Mouse (Mus musculus) right cerebral cortex, adult 18-20 months (tissue): ENCODE measurements around the gene Steap4.
"Not testable (repeated sequence)": the region's sequence is repeated elsewhere in the genome, so short reads cannot be mapped to it uniquely, and the experiment has no call there.

Experiments used
- DNase-seq: peaks from one replicate; pipeline ENCODE4 v3.0.0; 2022; ENCODE audit warnings: mixed read lengths

Steap4 gene

GRCm38 (mm10) chr5:7991631-7992030 is 31.4 kb downstream of the Steap4 start:
- not testable (repeated sequence) for DNase-seq

- DNase-seq, result no peak
Observed at GRCm38 (mm10) chr5:7993766-7994165, 33.5 kb downstream of the Steap4 start.

- no peak for DNase-seq
Observed at GRCm38 (mm10) chr5:7995288-7995897, 35.1 kb downstream of the Steap4 start.

- peak; percentile 1 for DNase-seq
Observed at GRCm38 (mm10) chr5:7996401-7997044, 36.3 kb downstream of the Steap4 start.

GRCm38 (mm10) chr5:7997086-7997485 is 36.8 kb downstream of the Steap4 start:
- no peak for DNase-seq

GRCm38 (mm10) chr5:8000466-8000865 is 40.2 kb downstream of the Steap4 start:
- DNase-seq, result peak; percentile 5

GRCm38 (mm10) chr5:8002827-8003226 is 42.6 kb downstream of the Steap4 start:
- no peak for DNase-seq

- no peak for DNase-seq
Observed at GRCm38 (mm10) chr5:8013276-8013675, 53.0 kb downstream of the Steap4 start.
